Mouse (Mus musculus) forebrain, embryonic 14.5 days (tissue): ENCODE data around the gene Crip3. TPM values are rescaled to one million over a fixed set of nuclear protein-coding genes. Genes with fewer than 3 reads are reported as not detected.
A peak's percentile ranks its signal among the peaks of the same experiment; 100 is the strongest.

Experiments used
- ATAC-seq: fragments of 200-750 bp; cut with Nextera tagmentation; 2 replicates; pipeline ENCODE4 v1.8.0; 2017; ENCODE audit warnings: mild to moderate bottlenecking, moderate library complexity
- DNase-seq: peaks from one replicate; pipeline ENCODE4 v3.0.0-alpha.2; 2015; ENCODE audit warnings: low spot score
- H3K27ac ChIP-seq: fragments of 300-500 bp; sonication (generic); 2 replicates; pipeline ENCODE4 v1.5.1; 2014; ENCODE audit warnings: low read depth, mild to moderate bottlenecking, control low read depth, low read length, moderate library complexity
- H3K27me3 ChIP-seq: fragments of 300-500 bp; sonication (generic); replicated peaks from 2 replicates; pipeline ENCODE4 v1.6.1; 2014; ENCODE audit warnings: low read length, control low read depth, mixed read lengths; ENCODE audit not compliant: control insufficient read depth, insufficient read depth
- H3K36me3 ChIP-seq: fragments of 300-500 bp; sonication (generic); 2 replicates; pipeline ENCODE4 v1.6.1; 2014; ENCODE audit warnings: low read length, control low read depth; ENCODE audit not compliant: control insufficient read depth, insufficient read depth
- H3K4me1 ChIP-seq: fragments of 300-500 bp; sonication (generic); 2 replicates; pipeline ENCODE4 v1.6.1; 2014; ENCODE audit warnings: antibody characterized with exemption, low read length, control low read depth; ENCODE audit not compliant: control insufficient read depth, insufficient read depth
- H3K4me2 ChIP-seq: fragments of 300-500 bp; sonication (generic); 2 replicates; pipeline ENCODE4 v1.6.1; 2014; ENCODE audit warnings: mild to moderate bottlenecking, control low read depth, low read length
- H3K4me3 ChIP-seq: fragments of 300-500 bp; sonication (generic); 2 replicates; pipeline ENCODE4 v1.5.1; 2014; ENCODE audit warnings: low read depth, low read length, control low read depth
- H3K9ac ChIP-seq: fragments of 300-500 bp; sonication (generic); 2 replicates; pipeline ENCODE4 v1.6.1; 2014; ENCODE audit warnings: mild to moderate bottlenecking, low read length, control low read depth, moderate library complexity
- H3K9me3 ChIP-seq: fragments of 300-500 bp; sonication (generic); replicated peaks from 2 replicates; pipeline ENCODE4 v1.6.1; 2016; ENCODE audit warnings: low read length, control low read depth, mixed read lengths; ENCODE audit not compliant: control insufficient read depth
- WGBS: fragments of 180-500 bp; shearing (Covaris S2); extraction: QIAGEN DNeasy Blood & Tissue Kit; methylation state at CpG from one replicate; pipeline ENCODE4 v1.1.7; 2014; 5-methylcytosine and 5-hydroxymethylcytosine counted together
- polyA plus RNA-seq: library from polyadenylated mRNA; unstranded; fragments of >200 nt; fragmentation: Nextera tagmentation; extraction: Ambion mirVana; gene quantifications from 2 replicates; pipeline ENCODE4 v1.2.1, GENCODE M21; 2014

The Crip3 gene
- polyA plus RNA-seq, 1 experiment from 2014 or later, result 0.93 TPM

DNA sequence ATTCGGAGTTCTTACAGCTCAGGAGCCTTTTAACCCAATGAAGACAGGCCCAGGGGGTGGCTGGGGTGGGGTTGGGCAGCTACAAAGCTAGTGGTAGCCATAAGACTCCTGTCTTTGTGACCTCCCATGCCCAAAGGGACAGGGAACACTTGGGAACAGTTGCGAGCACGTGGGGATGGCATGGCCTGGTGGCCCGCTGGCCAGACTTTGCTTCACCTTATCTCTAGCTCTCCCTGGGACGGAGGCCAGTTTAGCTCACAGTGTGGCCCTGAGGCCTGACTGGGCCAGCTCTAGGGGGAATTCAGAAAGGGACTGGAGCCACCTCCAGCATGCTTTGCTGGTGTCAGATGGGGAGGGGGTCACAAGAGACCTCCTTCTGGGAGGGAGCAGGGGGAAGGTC, 33.5 kb downstream of the Crip3 start:
- Histone ChIP-seq H3K27ac (no peak overlapping the region), H3K4me3 (no peak overlapping the region), H3K4me1 (no peaks in the 10 kb centered on the region), H3K9ac (no peak overlapping the region), H3K9me3 (no peaks in the 10 kb centered on the region), H3K36me3 (peaks cover 66% of the 10 kb centered on the region), H3K27me3 (no peaks in the 10 kb centered on the region), H3K4me2 (no peak overlapping the region)
- 93% methylated on average over 5 of the region's 5 CpGs for WGBS
- DNase-seq (no peak), ATAC-seq (no peak)

DNA sequence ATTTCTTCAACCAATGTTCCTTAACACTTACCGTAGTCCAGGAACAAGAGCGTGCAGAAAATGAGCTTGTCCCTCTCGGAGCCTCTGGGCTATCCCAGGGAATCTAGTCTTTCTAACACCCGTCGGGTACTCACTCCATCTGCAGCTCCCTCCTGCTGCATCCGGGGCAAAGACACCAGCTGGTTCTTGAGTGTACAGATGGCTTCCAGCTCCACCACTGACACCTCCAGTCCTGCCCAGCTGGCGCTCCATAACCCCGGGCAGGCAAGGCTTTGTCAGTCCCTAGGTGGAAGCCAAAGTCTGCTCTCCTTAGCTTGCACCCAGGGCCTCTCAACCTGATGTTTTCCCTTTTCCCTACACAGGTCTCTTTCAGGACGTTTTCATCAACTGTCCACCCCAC, 39.1 kb downstream of the Crip3 start:
- peak; percentile 56 for ATAC-seq
- DNase-seq, result peak; percentile 61
- no peak overlapping the region for H3K4me2 ChIP-seq
- no peaks in the 10 kb centered on the region for H3K4me1 ChIP-seq
- WGBS, result 63% methylated on average over 9 of the region's 9 CpGs
- H3K27me3 ChIP-seq, result no peaks in the 10 kb centered on the region
- H3K9ac ChIP-seq, result no peak overlapping the region
- peak overlapping the region; percentile 46; the same call in 1 of the 2 replicates for H3K27ac ChIP-seq
- peaks cover 90% of the 10 kb centered on the region for H3K36me3 ChIP-seq
- H3K9me3 ChIP-seq, result no peaks in the 10 kb centered on the region
- no peak overlapping the region for H3K4me3 ChIP-seq

GRCm38 (mm10) chr17:46476601-46477000, 47.9 kb downstream of the Crip3 start:
- H3K4me1 ChIP-seq, result no peaks in the 10 kb centered on the region
- H3K27me3 ChIP-seq, result no peaks in the 10 kb centered on the region
- H3K4me3 ChIP-seq, result no peak overlapping the region
- no peak overlapping the region for H3K9ac ChIP-seq
- DNase-seq (no peak), ATAC-seq (no peak)
- peaks cover 88% of the 10 kb centered on the region for H3K36me3 ChIP-seq
- WGBS, result 90% methylated on average over 8 of the region's 8 CpGs
- H3K4me2 ChIP-seq, result no peak overlapping the region
- H3K9me3 ChIP-seq, result no peaks in the 10 kb centered on the region
- no peak overlapping the region for H3K27ac ChIP-seq

DNA sequence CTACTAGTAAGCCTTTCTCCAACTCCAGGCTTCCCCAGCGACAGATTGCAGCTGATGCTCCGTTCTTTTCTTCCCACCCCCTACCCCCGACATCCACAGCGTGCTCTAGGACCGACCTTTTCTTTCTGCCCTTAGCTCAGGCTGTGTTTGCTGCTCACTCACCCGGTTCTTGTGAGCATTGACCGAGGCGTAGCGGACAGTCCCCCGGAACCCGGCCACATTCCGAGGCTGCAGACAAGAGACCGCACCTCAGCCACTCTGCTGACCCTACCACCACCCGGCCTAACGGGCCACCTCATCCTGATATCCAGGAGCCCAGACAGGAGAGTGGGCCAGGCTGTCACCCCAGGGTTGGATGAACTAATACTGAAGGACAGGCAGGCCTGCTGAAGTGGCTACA, 48.6 kb downstream of the Crip3 start:
- no peaks in the 10 kb centered on the region for H3K4me1 ChIP-seq
- no peak overlapping the region for H3K9ac ChIP-seq
- H3K4me2 ChIP-seq, result no peak overlapping the region
- H3K9me3 ChIP-seq, result no peaks in the 10 kb centered on the region
- no peak for ATAC-seq
- no peaks in the 10 kb centered on the region for H3K27me3 ChIP-seq
- no peak overlapping the region for H3K4me3 ChIP-seq
- peaks cover 82% of the 10 kb centered on the region for H3K36me3 ChIP-seq
- 91% methylated on average over 15 of the region's 15 CpGs for WGBS
- DNase-seq, result no peak
- no peak overlapping the region for H3K27ac ChIP-seq

Other genes with a start within 250 kb of the Crip3 start
- 4.5 and 6.3 TPM in 2 replicates for gene Polh, start 226.3 kb upstream of the Crip3 start, polyA plus RNA-seq
- 50.5 and 50.9 TPM in 2 replicates for gene Xpo5, start 226.1 kb upstream of the Crip3 start, polyA plus RNA-seq
- gene Polr1c, start 180.9 kb upstream of the Crip3 start, polyA plus RNA-seq, result 90.2 and 106 TPM in 2 replicates
- 97.5 and 102 TPM in 2 replicates for gene Yipf3, start 180.8 kb upstream of the Crip3 start, polyA plus RNA-seq
- gene Lrrc73, start 175.4 kb upstream of the Crip3 start, polyA plus RNA-seq, result 9.8 and 10.6 TPM in 2 replicates
- 22.8 and 23.9 TPM in 2 replicates for gene Tjap1, start 145.9 kb upstream of the Crip3 start, polyA plus RNA-seq
- 5.2 and 6.4 TPM in 2 replicates for gene Dlk2, start 131.5 kb upstream of the Crip3 start, polyA plus RNA-seq
- gene Abcc10, start 100.6 kb upstream of the Crip3 start, polyA plus RNA-seq, result 4.3 and 6.7 TPM in 2 replicates
- gene Zfp318, start 45.2 kb upstream of the Crip3 start, polyA plus RNA-seq, result 10.7 and 13.0 TPM in 2 replicates
- not detected in 2 replicates for gene Slc22a7, start 9.5 kb downstream of the Crip3 start, polyA plus RNA-seq
- 3.8 and 4.8 TPM in 2 replicates for gene Ttbk1, start 58.7 kb downstream of the Crip3 start, polyA plus RNA-seq
- 33.0 and 41.6 TPM in 2 replicates for gene Dnph1, start 67.8 kb downstream of the Crip3 start, polyA plus RNA-seq
- gene Cul9, start 117.5 kb downstream of the Crip3 start, polyA plus RNA-seq, result 7.6 and 10.8 TPM in 2 replicates
- 4.6 and 4.7 TPM in 2 replicates for gene Srf, start 127.2 kb downstream of the Crip3 start, polyA plus RNA-seq
- 15.3 and 19.0 TPM in 2 replicates for gene Ptk7, start 200.6 kb downstream of the Crip3 start, polyA plus RNA-seq
- gene Klc4, start 217.1 kb downstream of the Crip3 start, polyA plus RNA-seq, result 34.7 and 38.8 TPM in 2 replicates
- gene Mrpl2, start 217.3 kb downstream of the Crip3 start, polyA plus RNA-seq, result 83.3 and 108 TPM in 2 replicates
- 28.3 and 30.2 TPM in 2 replicates for gene Cul7, start 221.4 kb downstream of the Crip3 start, polyA plus RNA-seq
- 30.1 and 31.4 TPM in 2 replicates for gene Rrp36, start 245.4 kb downstream of the Crip3 start, polyA plus RNA-seq
- 243 and 265 TPM in 2 replicates for gene Mea1, start 249.9 kb downstream of the Crip3 start, polyA plus RNA-seq